Mouse (Mus musculus) cerebellum, adult 2 months (tissue): ENCODE measurements around the gene Ncdn. TPM values are rescaled to one million over a fixed set of nuclear protein-coding genes. Genes with fewer than 3 reads are reported as not detected.

Experiments used
- DNase-seq, 2 experiments: peaks; one replicate each; pipeline ENCODE4 v3.0.0; 2021
- H3K27ac ChIP-seq: fragments of 200-500 bp; 2 replicates; pipeline ENCODE4 v1.5.1; 2012; ENCODE audit warnings: low read length, control low read depth, inconsistent platforms; ENCODE audit not compliant: insufficient read depth
- H3K27me3 ChIP-seq: fragments of 200-500 bp; 2 replicates; pipeline ENCODE4 v1.6.1; 2012; ENCODE audit warnings: inconsistent platforms, mild to moderate bottlenecking, low read length, moderate library complexity; ENCODE audit not compliant: control insufficient read depth, insufficient read depth
- H3K4me1 ChIP-seq: fragments of 200-500 bp; 2 replicates; pipeline ENCODE4 v1.6.1; 2011; ENCODE audit warnings: low read length; ENCODE audit not compliant: control insufficient read depth, insufficient read depth
- H3K4me3 ChIP-seq: fragments of 200-500 bp; replicated peaks from 2 replicates; pipeline ENCODE3; 2011; ENCODE audit warnings: mild to moderate bottlenecking, low read depth, low read length, control low read depth; ENCODE audit not compliant: insufficient read depth
- CTCF ChIP-seq: fragments of 200-500 bp; IDR thresholded peaks from 2 replicates; pipeline ENCODE4 v1.5.1; 2011; ENCODE audit warnings: low read depth, mild to moderate bottlenecking, control low read depth, low read length, moderate library complexity, borderline replicate concordance; ENCODE audit not compliant: insufficient read depth
- POLR2A ChIP-seq: fragments of 200-500 bp; IDR thresholded peaks from 2 replicates; pipeline ENCODE4 v1.6.1; 2011; ENCODE audit warnings: low read length, control low read depth, borderline replicate concordance; ENCODE audit not compliant: insufficient read depth
- WGBS: fragments of 180-500 bp; shearing (Covaris S2); methylation state at CpG from one replicate; pipeline ENCODE4 v1.1.7; 2018; 5-methylcytosine and 5-hydroxymethylcytosine counted together
- polyA plus RNA-seq: library from polyadenylated mRNA; depleted of rRNA; stranded (reverse); fragments of >200 nt; gene quantifications from 2 replicates; pipeline ENCODE4 v1.2.3, GENCODE M21; 2012

Ncdn gene
- polyA plus RNA-seq, 1 experiment = 546 TPM

DNA sequence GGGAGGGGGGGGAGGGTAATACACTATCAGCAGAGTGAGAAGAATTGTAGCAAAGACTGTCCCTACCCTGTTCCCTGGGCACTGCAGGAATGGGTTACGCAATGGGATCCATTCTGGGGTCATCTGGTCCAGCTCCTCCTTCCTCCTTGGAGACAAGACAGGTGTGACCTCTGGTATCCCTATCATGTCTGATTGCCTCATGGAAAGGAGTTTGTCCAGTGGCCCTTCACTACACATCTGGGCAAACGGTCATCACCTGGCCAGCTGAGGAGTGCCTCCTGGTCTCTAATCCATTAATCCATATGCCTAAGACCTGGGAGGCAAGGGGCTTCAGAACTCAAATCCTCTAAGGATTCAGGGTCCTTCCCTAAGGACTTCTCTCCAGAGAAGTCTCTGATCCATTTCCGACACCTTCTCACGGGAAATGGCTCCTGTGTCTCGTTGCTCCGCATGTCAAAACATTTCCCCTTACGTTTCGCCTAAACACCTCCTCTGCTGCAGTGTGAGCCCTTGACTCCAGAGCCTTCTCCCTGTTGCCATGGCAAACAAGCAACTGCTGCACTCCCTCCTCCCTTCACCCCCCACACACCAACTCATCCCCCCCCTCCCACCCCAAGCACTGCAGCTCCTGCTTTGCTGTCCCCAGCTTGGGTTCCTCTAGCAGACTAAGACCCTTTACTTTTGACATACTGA lies 2.2 kb downstream of the Ncdn start:
- WGBS = 36% methylated on average over 8 of the region's 8 CpGs
- peak; percentile 36 to 40 for DNase-seq
- H3K27ac ChIP-seq = no peak overlapping the region
- peak overlapping the region; percentile 96 for H3K4me3 ChIP-seq
- H3K27me3 ChIP-seq = no peaks in the 10 kb centered on the region
- peaks cover 24% of the 10 kb centered on the region for H3K4me1 ChIP-seq
- TF ChIP-seq POLR2A = no peak
- TF ChIP-seq CTCF = no peak

- 11% methylated on average over 26 of the region's 26 CpGs for WGBS
- H3K4me1 ChIP-seq = peaks cover 27% of the 10 kb centered on the region
- peak overlapping the region; percentile 96 for H3K4me3 ChIP-seq
- TF ChIP-seq POLR2A (no peak), CTCF (no peak)
- peak; percentile 87 for DNase-seq
- H3K27ac ChIP-seq = peak overlapping the region; percentile 47
- H3K27me3 ChIP-seq = no peaks in the 10 kb centered on the region
These were observed 3.1 kb downstream of the Ncdn start for GRCm38 (mm10) chr4:126750046-126750683.

GRCm38 (mm10) chr4:126749553-126749952 lies 3.7 kb downstream of the Ncdn start:
- H3K27ac ChIP-seq = peak overlapping the region; percentile 47

GRCm38 (mm10) chr4:126748381-126748780 lies 4.9 kb downstream of the Ncdn start:
- Histone ChIP-seq H3K4me3 (peak overlapping the region; percentile 0), H3K27me3 (no peaks in the 10 kb centered on the region), H3K27ac (no peak overlapping the region), H3K4me1 (peaks cover 41% of the 10 kb centered on the region)
- DNase-seq = peak; percentile 54 to 55
- TF ChIP-seq CTCF (no peak), POLR2A (no peak)
- WGBS = 16% methylated on average over 8 of the region's 8 CpGs

More at GRCm38 (mm10) chr4:126749553-126749952, 3.7 kb downstream of the Ncdn start:
- Histone ChIP-seq H3K4me3 (peak overlapping the region; percentile 96), H3K4me1 (peaks cover 30% of the 10 kb centered on the region), H3K27me3 (no peaks in the 10 kb centered on the region)
- WGBS = 17% methylated on average over 11 of the region's 11 CpGs
- TF ChIP-seq CTCF = no peak
- no peak for DNase-seq

DNA sequence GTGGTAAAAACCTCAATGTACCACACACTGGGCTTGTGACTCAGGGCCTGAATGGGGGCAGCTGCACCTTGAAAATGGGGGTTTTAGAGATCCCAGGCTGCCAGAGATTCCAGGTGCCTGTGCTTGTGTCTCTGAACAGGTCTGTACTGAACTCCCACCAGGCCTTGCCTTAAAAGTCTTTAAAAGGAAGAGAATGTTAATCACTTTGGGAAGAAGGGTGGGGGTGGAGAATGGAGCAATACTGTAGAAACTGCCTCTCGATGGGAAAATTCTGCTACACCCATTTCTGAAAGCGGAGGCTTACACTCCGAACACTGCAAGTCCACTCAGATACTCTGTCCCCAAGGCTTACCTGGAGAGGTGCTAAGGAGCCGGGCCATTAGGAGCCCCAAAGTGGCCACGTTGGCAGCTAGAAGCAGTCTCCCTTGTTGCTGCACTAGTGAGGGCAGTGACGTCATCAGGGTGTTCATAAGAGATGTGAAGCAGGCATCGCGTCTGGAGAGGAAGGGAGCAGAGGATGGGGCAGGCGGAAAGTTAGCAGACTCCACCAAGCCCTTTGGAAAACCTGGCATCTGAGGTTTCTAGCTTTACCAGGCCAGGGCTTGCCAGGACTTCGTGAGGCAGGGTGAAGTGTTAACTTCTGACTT lies 6.9 kb downstream of the Ncdn start:
- Histone ChIP-seq H3K27ac (no peak overlapping the region), H3K27me3 (no peaks in the 10 kb centered on the region), H3K4me3 (no peak overlapping the region), H3K4me1 (peaks cover 41% of the 10 kb centered on the region)
- no peak for DNase-seq
- WGBS = 57% methylated on average over 10 of the region's 10 CpGs
- TF ChIP-seq POLR2A (no peak), CTCF (no peak)

- TF ChIP-seq CTCF = peak; percentile 53
- TF ChIP-seq POLR2A = no peak
- WGBS = 33% methylated on average over 13 of the region's 13 CpGs
- DNase-seq = peak; percentile 51 to 69
- no peaks in the 10 kb centered on the region for H3K27me3 ChIP-seq
- peaks cover 37% of the 10 kb centered on the region for H3K4me1 ChIP-seq
- no peak overlapping the region for H3K4me3 ChIP-seq
- no peak overlapping the region for H3K27ac ChIP-seq
These were observed 7.6 kb downstream of the Ncdn start for GRCm38 (mm10) chr4:126745506-126746193.

GRCm38 (mm10) chr4:126744831-126745230 lies 8.4 kb downstream of the Ncdn start:
- peaks cover 34% of the 10 kb centered on the region for H3K4me1 ChIP-seq
- WGBS = 14% methylated on average over 14 of the region's 14 CpGs
- TF ChIP-seq CTCF (no peak), POLR2A (no peak)

More at GRCm38 (mm10) chr4:126744831-126745230, 8.4 kb downstream of the Ncdn start:
- DNase-seq = peak; percentile 64 to 69
- Histone ChIP-seq H3K27ac (no peak overlapping the region), H3K4me3 (no peak overlapping the region), H3K27me3 (no peaks in the 10 kb centered on the region)
